Mouse (Mus musculus) midbrain, embryonic 14.5 days (tissue): Measurements from ENCODE around the gene Lrp2bp. TPM values are rescaled to one million over a fixed set of nuclear protein-coding genes. Genes with fewer than 3 reads are reported as not detected.

Experiments used
- ATAC-seq: fragments of 200-750 bp; cut with Nextera tagmentation; 2 replicates; pipeline ENCODE4 v1.8.0; 2017; ENCODE audit warnings: moderate number of reproducible peaks, moderate library complexity; ENCODE audit not compliant: low FRiP score, low TSS enrichment
- DNase-seq: peaks from one replicate; pipeline ENCODE4 v3.0.0-alpha.2; 2015
- H3K27ac ChIP-seq: fragments of 300-500 bp; sonication (generic); replicated peaks from 2 replicates; pipeline ENCODE4 v1.5.1; 2014; ENCODE audit warnings: mild to moderate bottlenecking, low read depth, low read length, moderate library complexity
- H3K27me3 ChIP-seq: fragments of 300-500 bp; sonication (generic); 2 replicates; pipeline ENCODE4 v1.6.1; 2014; ENCODE audit warnings: low read length, control low read depth, mixed read lengths; ENCODE audit not compliant: control insufficient read depth, insufficient read depth
- H3K36me3 ChIP-seq: fragments of 300-500 bp; sonication (generic); 2 replicates; pipeline ENCODE4 v1.6.1; 2014; ENCODE audit warnings: low read length, control low read depth; ENCODE audit not compliant: control insufficient read depth, insufficient read depth
- H3K4me1 ChIP-seq: fragments of 300-500 bp; sonication (generic); 2 replicates; pipeline ENCODE4 v1.6.1; 2014; ENCODE audit warnings: mild to moderate bottlenecking, antibody characterized with exemption, low read length, control low read depth; ENCODE audit not compliant: control insufficient read depth, insufficient read depth
- H3K4me2 ChIP-seq: fragments of 300-500 bp; sonication (generic); 2 replicates; pipeline ENCODE4 v1.6.1; 2014; ENCODE audit warnings: mild to moderate bottlenecking, low read length, moderate library complexity
- H3K4me3 ChIP-seq: fragments of 300-500 bp; sonication (generic); replicated peaks from 2 replicates; pipeline ENCODE4 v1.5.1; 2014; ENCODE audit warnings: low read depth, low read length
- H3K9ac ChIP-seq: fragments of 300-500 bp; sonication (generic); replicated peaks from 2 replicates; pipeline ENCODE4 v1.6.1; 2014; ENCODE audit warnings: mild to moderate bottlenecking, low read length, moderate library complexity
- H3K9me3 ChIP-seq: fragments of 300-500 bp; sonication (generic); 2 replicates; pipeline ENCODE4 v1.6.1; 2016; ENCODE audit warnings: low read length, control low read depth, mixed read lengths; ENCODE audit not compliant: control insufficient read depth
- WGBS: fragments of 180-500 bp; shearing (Covaris S2); extraction: QIAGEN DNeasy Blood & Tissue Kit; methylation state at CpG from one replicate; pipeline ENCODE4 v1.1.7; 2014; 5-methylcytosine and 5-hydroxymethylcytosine counted together
- polyA plus RNA-seq: library from polyadenylated mRNA; unstranded; fragments of >200 nt; fragmentation: Nextera tagmentation; extraction: Ambion mirVana; gene quantifications from 2 replicates; pipeline ENCODE4 v1.2.1, GENCODE M21; 2014

The Lrp2bp gene
- 0.86 and 0.91 TPM in 2 replicates for polyA plus RNA-seq

GRCm38 (mm10) chr8:45999138-45999783 lies at the start of gene Lrp2bp:
Gene Lrp2bp, plus strand, starts transcription at chr8:45999303.
- 2% methylated on average over 22 of the region's 22 CpGs for WGBS
- no peaks in the 10 kb centered on the region for H3K9me3 ChIP-seq
- H3K36me3 ChIP-seq, result peaks cover 25% of the 10 kb centered on the region
- DNase-seq (no peak), ATAC-seq (no peak)
- H3K4me2 ChIP-seq, result peak within 1 kb of the TSS; percentile 83
- H3K27me3 ChIP-seq, result no peaks in the 10 kb centered on the region
- H3K4me3 ChIP-seq, result peak within 1 kb of the TSS; percentile 58
- peak within 1 kb of the TSS; percentile 96 for H3K9ac ChIP-seq
- no peaks in the 10 kb centered on the region; the same call in none of the 2 replicates for H3K4me1 ChIP-seq
- H3K27ac ChIP-seq, result peak within 1 kb of the TSS; percentile 100

GRCm38 (mm10) chr8:45950622-45951021 lies 48.5 kb upstream of the Lrp2bp start:
- no peak overlapping the region for H3K9ac ChIP-seq
- H3K4me2 ChIP-seq, result no peak overlapping the region
- H3K9me3 ChIP-seq, result no peaks in the 10 kb centered on the region
- H3K36me3 ChIP-seq, result no peaks in the 10 kb centered on the region
- no peak overlapping the region for H3K27ac ChIP-seq
- no peak overlapping the region for H3K4me3 ChIP-seq
- 58% methylated on average over 2 of the region's 2 CpGs for WGBS
- no peaks in the 10 kb centered on the region for H3K27me3 ChIP-seq
- ATAC-seq, result no peak
- DNase-seq, result no peak
- no peaks in the 10 kb centered on the region for H3K4me1 ChIP-seq

- WGBS, result 95% methylated on average over 12 of the region's 12 CpGs
These were observed 28.2 kb upstream of the Lrp2bp start for GRCm38 (mm10) chr8:45970894-45971293.

GRCm38 (mm10) chr8:45973988-45974505 lies 25.1 kb upstream of the Lrp2bp start:
- H3K27ac ChIP-seq, result no peak overlapping the region
- H3K4me1 ChIP-seq, result peaks cover 12% of the 10 kb centered on the region
- H3K36me3 ChIP-seq, result no peaks in the 10 kb centered on the region
- no peaks in the 10 kb centered on the region for H3K27me3 ChIP-seq
- no peak for ATAC-seq
- H3K4me2 ChIP-seq, result peak overlapping the region; percentile 81
- H3K9me3 ChIP-seq, result peaks cover 4% of the 10 kb centered on the region; the same call in 1 of the 2 replicates
- peak overlapping the region; percentile 65; the same call in 1 of the 2 replicates for H3K9ac ChIP-seq
- WGBS, result 79% methylated on average over 8 of the region's 8 CpGs
- no peak for DNase-seq
- H3K4me3 ChIP-seq, result no peak overlapping the region

More at GRCm38 (mm10) chr8:45970894-45971293, 28.2 kb upstream of the Lrp2bp start:
- no peaks in the 10 kb centered on the region for H3K36me3 ChIP-seq
- H3K4me3 ChIP-seq, result no peak overlapping the region
- no peak overlapping the region for H3K4me2 ChIP-seq
- ATAC-seq, result no peak
- H3K27me3 ChIP-seq, result no peaks in the 10 kb centered on the region
- H3K9me3 ChIP-seq, result peaks cover 4% of the 10 kb centered on the region; the same call in 1 of the 2 replicates
- DNase-seq, result no peak
- H3K4me1 ChIP-seq, result peaks cover 8% of the 10 kb centered on the region
- no peak overlapping the region for H3K27ac ChIP-seq
- no peak overlapping the region for H3K9ac ChIP-seq

- DNase-seq (peak; percentile 100), ATAC-seq (peak; percentile 99)
- H3K4me3 ChIP-seq, result peak within 1 kb of the TSS; percentile 62
- peak within 1 kb of the TSS; percentile 77 for H3K27ac ChIP-seq
- peaks cover 4% of the 10 kb centered on the region; the same call in 1 of the 2 replicates for H3K36me3 ChIP-seq
- peak within 1 kb of the TSS; percentile 81 for H3K4me2 ChIP-seq
- H3K4me1 ChIP-seq, result peaks cover 12% of the 10 kb centered on the region
- H3K27me3 ChIP-seq, result no peaks in the 10 kb centered on the region
- 2% methylated on average over 57 of the region's 57 CpGs for WGBS
- peaks cover 4% of the 10 kb centered on the region; the same call in 1 of the 2 replicates for H3K9me3 ChIP-seq
- H3K9ac ChIP-seq, result peak within 1 kb of the TSS; percentile 65
These were observed 23.8 kb upstream of the Lrp2bp start, which contains the start of the genes 1700029J07Rik and Ufsp2 for GRCm38 (mm10) chr8:45975126-45975836. Gene 1700029J07Rik, minus strand, starts transcription at chr8:45975252. Gene Ufsp2, plus strand, starts transcription at chr8:45975528.

- peaks cover 12% of the 10 kb centered on the region for H3K4me1 ChIP-seq
- H3K9ac ChIP-seq, result peak overlapping the region; percentile 54
- DNase-seq, result no peak
- no peaks in the 10 kb centered on the region for H3K27me3 ChIP-seq
- H3K27ac ChIP-seq, result no peak overlapping the region
- ATAC-seq, result no peak
- WGBS, result 72% methylated on average over 11 of the region's 11 CpGs
- peak overlapping the region; percentile 62 for H3K4me3 ChIP-seq
- peaks cover 8% of the 10 kb centered on the region; the same call in 1 of the 2 replicates for H3K36me3 ChIP-seq
- peak overlapping the region; percentile 81 for H3K4me2 ChIP-seq
- H3K9me3 ChIP-seq, result peaks cover 4% of the 10 kb centered on the region; the same call in 1 of the 2 replicates
These were observed 23.1 kb upstream of the Lrp2bp start for GRCm38 (mm10) chr8:45975837-45976468.

- Histone ChIP-seq H3K27me3 (no peaks in the 10 kb centered on the region), H3K4me1 (no peaks in the 10 kb centered on the region), H3K4me2 (no peak overlapping the region), H3K9me3 (no peaks in the 10 kb centered on the region), H3K27ac (no peak overlapping the region), H3K4me3 (no peak overlapping the region), H3K36me3 (peaks cover 39% of the 10 kb centered on the region), H3K9ac (no peak overlapping the region)
- DNase-seq (no peak), ATAC-seq (no peak)
- WGBS, result 89% methylated on average over 3 of the region's 3 CpGs
These were observed 12.4 kb upstream of the Lrp2bp start for GRCm38 (mm10) chr8:45986665-45987064.

- ATAC-seq (no peak), DNase-seq (no peak)
- Histone ChIP-seq H3K9ac (no peak overlapping the region), H3K27ac (no peak overlapping the region), H3K27me3 (no peaks in the 10 kb centered on the region), H3K4me3 (no peak overlapping the region), H3K9me3 (no peaks in the 10 kb centered on the region), H3K36me3 (peaks cover 34% of the 10 kb centered on the region), H3K4me1 (no peaks in the 10 kb centered on the region), H3K4me2 (no peak overlapping the region)
- WGBS, result 72% methylated on average over 2 of the region's 2 CpGs
These were observed 10.9 kb upstream of the Lrp2bp start for GRCm38 (mm10) chr8:45988189-45988588.
